Mouse (Mus musculus) limb, embryonic 13.5 days (tissue): ENCODE measurements around the gene Gnas. TPM values are rescaled to one million over a fixed set of nuclear protein-coding genes. Genes with fewer than 3 reads are reported as not detected.

Experiments
- ATAC-seq: fragments of 200-750 bp; cut with Nextera tagmentation; 2 replicates; pipeline ENCODE4 v1.8.0; 2017; ENCODE audit warnings: low read depth, moderate number of reproducible peaks, moderate TSS enrichment; ENCODE audit not compliant: low FRiP score
- H3K27ac ChIP-seq: fragments of 300-500 bp; sonication (generic); 2 replicates; pipeline ENCODE4 v1.5.1; 2015; ENCODE audit warnings: inconsistent platforms, mild to moderate bottlenecking, moderate library complexity
- H3K27me3 ChIP-seq: fragments of 300-500 bp; sonication (generic); 2 replicates; pipeline ENCODE4 v1.6.1; 2015; ENCODE audit warnings: mild to moderate bottlenecking, inconsistent platforms
- H3K36me3 ChIP-seq: fragments of 300-500 bp; sonication (generic); 2 replicates; pipeline ENCODE4 v1.6.1; 2015; ENCODE audit warnings: inconsistent platforms, mild to moderate bottlenecking, moderate library complexity
- H3K4me1 ChIP-seq: fragments of 300-500 bp; sonication (generic); 2 replicates; pipeline ENCODE4 v1.6.1; 2015; ENCODE audit warnings: inconsistent platforms
- H3K4me2 ChIP-seq: fragments of 300-500 bp; sonication (generic); replicated peaks from 2 replicates; pipeline ENCODE4 v1.6.1; 2015; ENCODE audit warnings: inconsistent platforms, mild to moderate bottlenecking, moderate library complexity
- H3K4me3 ChIP-seq: fragments of 300-500 bp; sonication (generic); 2 replicates; pipeline ENCODE4 v1.5.1; 2015; ENCODE audit warnings: moderate library complexity, mild to moderate bottlenecking, inconsistent platforms
- H3K9ac ChIP-seq: fragments of 300-500 bp; sonication (generic); 2 replicates; pipeline ENCODE4 v1.6.1; 2015; ENCODE audit warnings: mild to moderate bottlenecking, inconsistent platforms
- H3K9me3 ChIP-seq: fragments of 300-500 bp; sonication (generic); 2 replicates; pipeline ENCODE4 v1.6.1; 2016; ENCODE audit warnings: inconsistent platforms
- WGBS: fragments of 180-500 bp; shearing (Covaris S2); methylation state at CpG from one replicate; pipeline ENCODE4 v1.1.7; 2015; 5-methylcytosine and 5-hydroxymethylcytosine counted together
- polyA plus RNA-seq: library from polyadenylated mRNA; unstranded; fragments of >200 nt; fragmentation: Nextera tagmentation; extraction: Ambion mirVana; gene quantifications from 2 replicates; pipeline ENCODE4 v1.2.1, GENCODE M21; 2015

The Gnas gene
- polyA plus RNA-seq, 1 experiment from 2014 or later = 1,947 TPM

DNA sequence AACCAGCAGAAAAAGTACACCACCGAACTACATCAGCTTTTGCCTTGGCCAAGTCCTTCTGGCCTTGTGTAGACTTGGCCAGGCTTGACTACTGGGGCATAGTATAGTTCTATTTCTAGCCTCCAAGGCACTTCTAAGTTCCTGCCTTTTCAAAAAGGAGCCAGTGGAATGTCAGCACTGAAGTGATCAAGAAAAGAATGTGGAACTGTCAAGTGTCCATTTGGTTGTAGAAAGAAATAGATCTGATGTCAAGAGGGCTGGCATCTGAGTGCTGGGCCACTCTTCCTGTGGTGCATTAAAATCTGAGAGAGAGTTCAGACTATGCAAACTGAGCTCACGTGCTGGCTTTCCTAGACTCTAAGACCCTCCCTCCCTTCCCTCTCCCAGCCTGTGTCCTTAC is 10.2 kb upstream of the Gnas start:
- 86% methylated on average over 2 of the region's 2 CpGs for WGBS
- no peak for ATAC-seq
- Histone ChIP-seq H3K4me2 (no peak overlapping the region), H3K4me1 (no peaks in the 10 kb centered on the region), H3K36me3 (peaks cover 50% of the 10 kb centered on the region), H3K27me3 (no peaks in the 10 kb centered on the region), H3K9me3 (no peaks in the 10 kb centered on the region), H3K4me3 (no peak overlapping the region), H3K27ac (no peak overlapping the region), H3K9ac (no peak overlapping the region)

DNA sequence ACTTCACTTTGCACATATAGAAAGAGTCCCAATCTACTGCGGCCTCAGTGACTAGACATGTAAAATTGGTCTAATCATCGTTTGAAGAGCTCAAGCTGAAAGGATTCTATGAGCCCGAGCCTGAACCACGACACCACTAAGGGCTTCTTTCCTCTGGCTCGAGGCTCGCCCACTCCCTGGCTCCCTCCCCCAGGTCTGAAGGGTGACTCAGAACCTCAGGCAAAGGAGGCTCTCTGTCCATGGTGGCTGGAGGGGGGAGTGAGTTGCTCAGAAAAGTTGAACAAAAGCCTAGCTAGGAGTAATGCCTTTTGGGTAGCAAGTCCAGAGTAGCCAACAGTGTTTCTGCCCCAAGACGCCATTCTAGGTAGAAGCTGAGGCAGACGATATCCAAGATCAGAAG is 4.3 kb upstream of the Gnas start:
- H3K27me3 ChIP-seq = peaks cover 11% of the 10 kb centered on the region; the same call in 1 of the 2 replicates
- H3K4me1 ChIP-seq = 0 out of 2 replicates have a peak, but pooled peaks cover 7% of the 10 kb centered on the region
- H3K9me3 ChIP-seq = peaks cover 5% of the 10 kb centered on the region
- H3K9ac ChIP-seq = no peak overlapping the region
- peaks cover 72% of the 10 kb centered on the region for H3K36me3 ChIP-seq
- no peak overlapping the region for H3K27ac ChIP-seq
- H3K4me2 ChIP-seq = no peak overlapping the region
- WGBS = 81% methylated on average over 8 of the region's 8 CpGs
- ATAC-seq = no peak
- H3K4me3 ChIP-seq = no peak overlapping the region

DNA sequence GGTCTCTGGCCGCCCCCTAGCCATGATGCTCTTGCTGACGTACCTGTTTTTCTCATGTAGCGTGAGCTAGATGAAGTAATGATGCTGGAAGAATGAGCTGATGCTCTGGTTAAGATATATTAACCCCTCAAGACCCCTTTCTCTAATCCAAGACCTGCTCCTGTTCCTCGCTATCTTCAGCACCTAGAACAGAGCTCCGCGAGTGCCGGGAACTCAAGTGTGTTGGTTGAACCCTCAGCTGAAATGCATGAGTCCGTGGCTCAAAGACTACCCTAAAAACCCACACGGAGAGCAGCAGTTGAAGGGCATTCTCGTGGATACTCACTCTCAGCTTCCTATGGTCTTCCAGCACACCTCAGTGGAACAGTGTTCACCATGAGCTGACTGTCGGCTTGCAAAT is 779 bp upstream of the Gnas start:
- Histone ChIP-seq H3K27me3 (peaks cover 44% of the 10 kb centered on the region), H3K4me3 (peak overlapping the region; percentile 45), H3K27ac (no peak overlapping the region), H3K36me3 (peaks cover 97% of the 10 kb centered on the region), H3K4me1 (0 out of 2 replicates have a peak, but pooled peaks cover 7% of the 10 kb centered on the region), H3K9ac (no peak overlapping the region), H3K4me2 (peak overlapping the region; percentile 62), H3K9me3 (peaks cover 23% of the 10 kb centered on the region)
- no peak for ATAC-seq
- WGBS = 53% methylated on average over 11 of the region's 11 CpGs

DNA sequence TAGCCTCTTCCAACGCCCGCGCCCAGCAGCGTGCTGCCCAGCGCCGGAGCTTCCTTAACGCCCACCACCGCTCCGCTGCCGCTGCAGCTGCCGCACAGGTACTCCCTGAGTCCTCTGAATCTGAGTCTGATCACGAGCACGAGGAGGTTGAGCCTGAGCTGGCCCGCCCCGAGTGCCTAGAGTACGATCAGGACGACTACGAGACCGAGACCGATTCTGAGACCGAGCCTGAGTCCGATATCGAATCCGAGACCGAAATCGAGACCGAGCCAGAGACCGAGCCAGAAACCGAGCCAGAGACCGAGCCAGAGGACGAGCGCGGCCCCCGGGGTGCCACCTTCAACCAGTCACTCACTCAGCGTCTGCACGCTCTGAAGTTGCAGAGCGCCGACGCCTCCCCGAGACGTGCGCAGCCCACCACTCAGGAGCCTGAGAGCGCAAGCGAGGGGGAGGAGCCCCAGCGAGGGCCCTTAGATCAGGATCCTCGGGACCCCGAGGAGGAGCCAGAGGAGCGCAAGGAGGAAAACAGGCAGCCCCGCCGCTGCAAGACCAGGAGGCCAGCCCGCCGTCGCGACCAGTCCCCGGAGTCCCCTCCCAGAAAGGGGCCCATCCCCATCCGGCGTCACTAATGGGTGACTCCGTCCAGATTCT is 812 bp downstream of the Gnas start:
- Histone ChIP-seq H3K27ac (0 out of 2 replicates have a peak overlapping the region, but pooled peaks have one; percentile 8), H3K9ac (peak overlapping the region; percentile 59), H3K4me1 (peaks cover 8% of the 10 kb centered on the region; the same call in 1 of the 2 replicates), H3K27me3 (peaks cover 51% of the 10 kb centered on the region), H3K36me3 (peaks cover 90% of the 10 kb centered on the region), H3K4me3 (peak overlapping the region; percentile 45), H3K9me3 (peaks cover 23% of the 10 kb centered on the region), H3K4me2 (peak overlapping the region; percentile 62)
- 47% methylated on average over 58 of the region's 58 CpGs for WGBS
- peak; percentile 49 for ATAC-seq

DNA sequence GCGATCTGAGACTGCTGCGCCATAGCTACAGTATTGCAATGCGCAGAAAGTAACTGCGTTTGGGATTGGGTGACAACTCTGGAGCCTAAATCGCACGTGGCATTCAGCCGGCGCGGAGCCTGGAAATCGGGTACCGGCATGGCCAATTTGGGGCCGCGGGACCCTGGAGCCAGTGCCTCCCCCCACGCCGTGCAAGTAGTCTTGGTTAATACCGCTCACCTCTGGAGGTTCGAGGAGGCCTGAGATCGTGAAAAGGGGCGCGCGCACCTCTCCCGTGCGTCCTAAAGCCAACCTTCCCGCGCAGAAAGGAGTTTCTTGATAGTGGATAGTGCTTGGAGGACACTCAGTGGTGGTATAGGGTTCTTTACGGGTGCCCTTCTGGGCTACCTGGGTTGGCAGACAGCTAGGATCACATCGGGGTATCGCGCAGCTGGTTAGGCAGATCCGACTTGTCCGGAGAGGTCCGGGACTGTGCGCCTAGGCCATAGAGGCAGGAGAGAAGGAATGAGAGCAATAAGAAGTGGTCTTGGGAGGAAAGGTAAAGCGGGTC is 1.9 kb downstream of the Gnas start:
- H3K9ac ChIP-seq = peak overlapping the region; percentile 59
- H3K36me3 ChIP-seq = peaks cover 79% of the 10 kb centered on the region
- peaks cover 51% of the 10 kb centered on the region for H3K27me3 ChIP-seq

DNA sequence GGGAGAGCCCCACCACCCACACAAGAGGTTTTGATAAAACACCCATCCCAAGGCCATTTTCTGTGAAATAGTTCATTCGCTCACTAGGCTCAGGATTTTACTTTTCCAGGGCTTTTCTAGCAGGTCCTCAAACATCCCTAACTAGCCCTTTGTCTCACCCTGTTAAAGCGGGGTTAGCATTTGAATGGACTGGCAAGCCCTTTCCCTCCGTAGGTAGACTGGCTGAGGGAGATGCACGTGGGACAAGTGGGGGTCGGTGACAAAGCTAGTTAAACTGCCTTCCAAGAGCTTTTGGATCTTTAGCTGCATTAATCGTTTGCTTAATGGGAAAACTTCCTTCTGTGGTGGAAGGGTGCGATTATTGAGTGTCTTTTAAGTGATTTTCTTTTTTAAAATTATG is 3.8 kb downstream of the Gnas start:
- Histone ChIP-seq H3K4me1 (peaks cover 35% of the 10 kb centered on the region), H3K36me3 (peaks cover 66% of the 10 kb centered on the region), H3K27me3 (peaks cover 48% of the 10 kb centered on the region), H3K9ac (no peak overlapping the region), H3K27ac (no peak overlapping the region), H3K9me3 (peaks cover 23% of the 10 kb centered on the region), H3K4me2 (peak overlapping the region; percentile 62), H3K4me3 (peak overlapping the region; percentile 45; the same call in 1 of the 2 replicates)
- ATAC-seq = no peak
- WGBS = 41% methylated on average over 7 of the region's 7 CpGs

More for the DNA sequence above, 1.9 kb downstream of the Gnas start:
- Histone ChIP-seq H3K4me1 (peaks cover 15% of the 10 kb centered on the region), H3K4me2 (peak overlapping the region; percentile 62), H3K27ac (no peak overlapping the region), H3K4me3 (peak overlapping the region; percentile 45), H3K9me3 (peaks cover 23% of the 10 kb centered on the region)
- no peak for ATAC-seq
- 51% methylated on average over 34 of the region's 34 CpGs for WGBS

DNA sequence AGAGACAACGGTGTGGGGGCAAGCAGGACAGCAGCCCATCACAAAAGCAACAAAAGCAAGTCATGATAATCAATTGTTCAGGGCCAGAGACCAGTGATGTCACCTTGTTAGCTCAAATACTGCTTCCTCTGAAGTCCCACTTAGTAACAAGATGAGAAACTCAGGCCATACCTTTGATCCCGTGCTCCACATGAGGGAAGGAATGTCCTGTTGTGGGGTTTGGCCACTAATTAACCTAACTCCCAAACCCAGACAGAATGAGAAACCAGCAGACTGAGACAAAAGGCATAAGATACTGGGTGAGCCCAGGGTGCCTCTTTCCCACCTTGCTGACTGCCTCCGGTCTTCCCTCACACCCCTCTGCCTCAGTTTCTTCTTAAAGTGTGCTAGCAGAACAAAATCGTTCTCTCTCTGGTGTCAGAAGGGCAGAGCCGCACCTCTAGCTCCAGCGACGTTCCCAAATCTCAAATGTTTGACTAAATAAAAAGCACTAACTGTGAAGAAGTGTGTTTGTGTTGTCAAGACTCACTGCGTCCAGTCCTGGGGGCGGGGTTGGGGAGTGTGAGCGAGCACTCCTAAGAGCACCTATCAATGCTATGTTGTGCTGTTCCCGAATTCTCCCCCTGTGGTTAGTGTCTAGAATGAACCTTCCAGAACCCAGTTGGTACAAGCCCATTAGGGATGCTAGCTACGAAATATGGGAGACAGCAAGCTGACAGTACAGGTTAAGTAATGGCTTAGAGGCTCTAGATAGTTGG is 4.7 kb downstream of the Gnas start:
- ATAC-seq = no peak
- H3K27me3 ChIP-seq = peaks cover 45% of the 10 kb centered on the region
- H3K27ac ChIP-seq = no peak overlapping the region
- peaks cover 23% of the 10 kb centered on the region for H3K9me3 ChIP-seq
- no peak overlapping the region for H3K9ac ChIP-seq
- peaks cover 64% of the 10 kb centered on the region for H3K36me3 ChIP-seq
- no peak overlapping the region for H3K4me2 ChIP-seq
- peaks cover 42% of the 10 kb centered on the region for H3K4me1 ChIP-seq
- H3K4me3 ChIP-seq = no peak overlapping the region
- 45% methylated on average over 12 of the region's 12 CpGs for WGBS

DNA sequence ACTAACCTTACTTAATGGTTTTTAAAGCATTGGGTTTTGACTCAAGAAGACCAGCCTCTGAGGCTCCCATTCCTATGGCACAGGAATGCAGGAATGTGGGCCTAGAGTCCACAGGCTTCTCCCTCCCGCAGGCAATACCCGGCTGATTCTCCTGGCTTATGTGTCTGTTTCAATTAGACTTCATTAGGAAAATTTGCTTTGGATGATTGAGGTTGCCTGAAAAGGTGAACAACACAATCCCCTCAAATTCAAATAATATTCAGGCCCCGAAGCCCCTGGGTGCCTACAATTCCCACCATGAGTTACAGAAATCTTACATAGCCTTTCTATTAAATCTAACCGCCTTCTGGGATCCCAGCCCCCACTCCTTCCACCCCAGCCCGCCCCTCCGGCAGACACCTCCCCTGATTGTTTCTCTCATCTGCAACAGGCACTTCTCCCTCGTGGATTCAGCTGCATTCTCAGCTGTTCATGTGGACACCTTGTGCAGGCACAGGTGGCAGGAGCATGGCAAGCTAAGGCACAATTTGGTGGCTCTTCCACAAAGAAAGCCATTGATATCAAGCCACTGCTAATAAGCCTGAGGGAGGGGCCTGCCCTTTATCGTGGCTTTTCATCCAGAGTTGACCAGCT is 7.0 kb downstream of the Gnas start:
- H3K4me3 ChIP-seq = peak overlapping the region; percentile 37
- peaks cover 39% of the 10 kb centered on the region for H3K4me1 ChIP-seq
- H3K9ac ChIP-seq = peak overlapping the region; percentile 36
- H3K9me3 ChIP-seq = peaks cover 26% of the 10 kb centered on the region
- H3K27me3 ChIP-seq = peaks cover 26% of the 10 kb centered on the region
- 55% methylated on average over 8 of the region's 8 CpGs for WGBS
- H3K27ac ChIP-seq = no peak overlapping the region
- no peak for ATAC-seq
- H3K4me2 ChIP-seq = peak overlapping the region; percentile 71
- peaks cover 58% of the 10 kb centered on the region for H3K36me3 ChIP-seq

DNA sequence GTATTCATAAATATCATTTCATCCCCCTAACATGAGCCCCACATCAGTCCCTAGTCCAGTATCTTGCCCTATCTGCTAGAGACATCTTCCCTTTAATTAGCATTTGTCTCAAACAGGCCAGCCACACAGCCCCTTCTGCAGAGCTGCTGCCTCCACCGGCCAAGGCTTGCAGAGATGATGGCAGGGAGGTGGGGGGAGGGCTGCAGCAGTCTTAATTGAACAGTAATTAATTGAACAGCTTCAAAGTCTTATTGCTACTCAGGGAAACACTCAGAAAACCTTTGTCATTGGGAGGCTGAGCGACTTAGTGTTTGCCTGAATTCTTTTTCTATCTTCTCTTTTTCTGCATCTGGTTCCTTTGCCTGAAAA is 7.5 kb downstream of the Gnas start:
- no peak overlapping the region for H3K27ac ChIP-seq
- 36% methylated on average over 2 of the region's 2 CpGs for WGBS

DNA sequence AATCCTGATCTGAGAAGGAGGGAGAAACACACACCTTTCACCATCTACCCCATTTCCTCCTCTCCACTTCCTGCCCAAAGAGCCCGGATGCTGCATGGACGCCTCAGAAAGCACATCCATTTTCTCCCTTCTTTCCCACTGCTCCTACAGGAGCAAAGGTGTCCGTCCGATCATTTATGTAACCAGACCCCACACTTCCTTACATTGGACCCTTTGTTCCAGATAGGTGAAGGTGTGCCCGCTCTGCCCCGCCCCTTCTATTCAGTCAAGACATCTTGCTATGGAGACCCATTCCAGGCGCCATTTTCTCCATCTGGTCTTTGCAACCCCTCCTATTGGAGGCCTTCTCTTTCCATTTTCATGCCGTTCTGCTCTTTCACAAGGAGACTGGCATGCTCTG is 10.3 kb downstream of the Gnas start:
- Histone ChIP-seq H3K4me1 (peaks cover 52% of the 10 kb centered on the region), H3K27ac (peak overlapping the region; percentile 86), H3K9me3 (peaks cover 53% of the 10 kb centered on the region), H3K9ac (peak overlapping the region; percentile 81), H3K36me3 (peaks cover 50% of the 10 kb centered on the region), H3K4me3 (peak overlapping the region; percentile 66), H3K4me2 (peak overlapping the region; percentile 70), H3K27me3 (peaks cover 25% of the 10 kb centered on the region)
- 53% methylated on average over 8 of the region's 8 CpGs for WGBS
- ATAC-seq = no peak

More for the DNA sequence above, 7.5 kb downstream of the Gnas start:
- H3K27me3 ChIP-seq = peaks cover 21% of the 10 kb centered on the region
- peaks cover 53% of the 10 kb centered on the region for H3K36me3 ChIP-seq
- peak overlapping the region; percentile 37 for H3K4me3 ChIP-seq
- ATAC-seq = no peak
- peaks cover 25% of the 10 kb centered on the region for H3K9me3 ChIP-seq
- H3K4me2 ChIP-seq = peak overlapping the region; percentile 71
- peaks cover 44% of the 10 kb centered on the region for H3K4me1 ChIP-seq
- peak overlapping the region; percentile 36 for H3K9ac ChIP-seq

DNA sequence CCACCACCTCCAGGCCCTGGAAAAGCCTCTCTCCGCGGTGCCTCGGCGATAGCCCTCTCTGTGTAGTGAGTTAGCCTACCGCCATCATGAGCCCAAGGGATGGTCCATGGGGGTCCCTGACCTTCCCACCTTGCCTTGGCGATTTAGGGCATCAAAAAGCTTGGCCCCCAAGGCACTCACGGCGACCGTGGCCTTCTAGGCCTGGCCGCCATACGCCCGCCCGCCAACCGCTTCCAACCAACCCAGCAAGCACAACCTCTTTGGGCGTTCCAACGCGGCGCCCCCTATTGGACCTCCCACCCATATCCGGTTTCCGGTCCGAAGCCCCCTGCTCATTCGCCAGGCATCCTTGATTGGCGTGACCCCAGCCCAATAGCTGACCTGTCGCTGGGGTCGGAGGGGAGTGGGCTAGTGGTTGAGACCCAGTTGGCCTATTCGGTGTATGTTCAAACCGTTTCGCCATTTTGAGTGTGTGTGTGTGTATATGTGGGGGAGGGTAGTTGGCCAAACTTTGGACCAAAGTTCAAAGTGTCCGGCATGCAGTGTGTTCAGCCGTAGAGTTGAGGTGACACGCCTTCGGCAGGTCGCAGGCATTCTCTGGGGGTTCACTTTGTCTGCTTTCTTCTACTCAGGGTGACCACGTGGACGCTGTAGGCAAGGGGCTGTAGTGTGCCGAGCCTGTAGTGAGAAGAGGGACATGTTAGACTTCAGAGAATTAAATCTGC is 11.2 kb downstream of the Gnas start:
- peaks cover 56% of the 10 kb centered on the region for H3K4me1 ChIP-seq
- 44% methylated on average over 36 of the region's 36 CpGs for WGBS
- H3K27me3 ChIP-seq = peaks cover 34% of the 10 kb centered on the region
- peaks cover 59% of the 10 kb centered on the region for H3K36me3 ChIP-seq
- H3K9me3 ChIP-seq = peaks cover 62% of the 10 kb centered on the region
- peak overlapping the region; percentile 66 for H3K4me3 ChIP-seq
- H3K27ac ChIP-seq = peak overlapping the region; percentile 86
- peak overlapping the region; percentile 70 for H3K4me2 ChIP-seq
- ATAC-seq = peak; percentile 87
- peak overlapping the region; percentile 81 for H3K9ac ChIP-seq
